Mouse (Mus musculus): ENCODE results near the gene Alcam. TPM values are rescaled to one million over a fixed set of nuclear protein-coding genes. Genes with fewer than 3 reads are reported as not detected.

Gene Alcam
- polyA plus RNA-seq, 1 experiment from 2014 or later: 15.2 TPM

GRCm38 (mm10) chr16:52438216-52438904, 15.5 kb downstream of the Alcam start:
- H3K36me3 ChIP-seq (ENCODE audit: poor library complexity, severe bottlenecking): no peaks in the 10 kb centered on the region
- no peaks in the 10 kb centered on the region for H3K4me1 ChIP-seq
- ATAC-seq: no peak
- H3K9me3 ChIP-seq (replicated peaks): no peaks in the 10 kb centered on the region
- H3K4me2 ChIP-seq: no peak overlapping the region
- no peak overlapping the region for H3K9ac ChIP-seq
- no peak overlapping the region for H3K4me3 ChIP-seq
- no peak overlapping the region for H3K27ac ChIP-seq
- WGBS: 86% methylated on average over 6 of the region's 6 CpGs
- H3K27me3 ChIP-seq: no peaks in the 10 kb centered on the region

DNA sequence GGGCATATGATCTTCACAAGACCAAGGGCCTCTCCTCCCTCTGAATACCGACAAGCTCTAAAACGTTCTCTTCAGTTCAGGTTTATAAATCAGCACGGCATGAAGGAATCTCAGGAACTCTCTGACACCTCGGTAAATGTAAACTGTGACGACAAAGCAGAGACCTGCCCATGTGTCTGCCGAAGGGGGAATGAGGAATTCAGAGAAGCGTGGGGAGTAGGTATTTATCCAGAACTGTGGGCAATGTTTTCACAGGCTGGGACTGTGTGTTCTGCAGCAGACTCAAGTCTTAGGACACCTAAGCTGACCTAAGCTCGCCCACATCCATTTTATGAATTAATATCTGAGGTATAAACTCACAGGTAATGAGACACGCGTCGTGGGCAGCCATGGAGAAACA, 20.7 kb downstream of the Alcam start:
- no peak overlapping the region for H3K27ac ChIP-seq
- no peak for ATAC-seq
- WGBS: 85% methylated on average over 11 of the region's 11 CpGs
- H3K9me3 ChIP-seq (replicated peaks): no peaks in the 10 kb centered on the region
- H3K27me3 ChIP-seq: no peaks in the 10 kb centered on the region
- no peak overlapping the region for H3K4me2 ChIP-seq
- no peaks in the 10 kb centered on the region for H3K36me3 ChIP-seq (ENCODE audit: poor library complexity, severe bottlenecking)
- H3K4me1 ChIP-seq: no peaks in the 10 kb centered on the region; the same call in 1 of the 2 replicates
- no peak overlapping the region for H3K4me3 ChIP-seq
- no peak overlapping the region for H3K9ac ChIP-seq

DNA sequence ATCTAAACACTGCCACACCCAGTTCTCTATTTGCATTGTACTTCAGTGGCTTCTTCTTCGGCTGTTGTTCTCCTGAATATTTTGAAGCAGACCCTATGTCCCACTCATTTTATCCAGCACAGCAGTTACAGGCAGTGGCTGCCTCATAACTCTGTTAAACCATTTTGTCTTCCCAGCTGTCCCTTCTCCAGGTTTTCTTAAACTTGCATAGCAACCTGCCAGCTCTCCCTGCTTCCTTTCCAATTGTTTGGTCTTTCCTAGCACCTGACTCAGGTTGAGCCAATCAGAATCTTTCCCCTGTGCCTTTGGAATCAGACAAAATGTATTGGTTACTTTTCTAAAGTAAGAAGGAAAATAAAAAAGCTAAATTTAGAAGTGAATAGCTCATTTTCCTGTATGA, 21.8 kb downstream of the Alcam start:
- Histone ChIP-seq H3K36me3 (ENCODE audit: poor library complexity, severe bottlenecking) (no peaks in the 10 kb centered on the region), H3K4me2 (no peak overlapping the region), H3K9ac (no peak overlapping the region), H3K4me3 (no peak overlapping the region), H3K4me1 (no peaks in the 10 kb centered on the region; the same call in 1 of the 2 replicates), H3K27ac (no peak overlapping the region), H3K27me3 (no peaks in the 10 kb centered on the region), H3K9me3 (replicated peaks) (no peaks in the 10 kb centered on the region)
- no peak for ATAC-seq
- WGBS: 92% methylated on average over 1 of the region's 1 CpGs

DNA sequence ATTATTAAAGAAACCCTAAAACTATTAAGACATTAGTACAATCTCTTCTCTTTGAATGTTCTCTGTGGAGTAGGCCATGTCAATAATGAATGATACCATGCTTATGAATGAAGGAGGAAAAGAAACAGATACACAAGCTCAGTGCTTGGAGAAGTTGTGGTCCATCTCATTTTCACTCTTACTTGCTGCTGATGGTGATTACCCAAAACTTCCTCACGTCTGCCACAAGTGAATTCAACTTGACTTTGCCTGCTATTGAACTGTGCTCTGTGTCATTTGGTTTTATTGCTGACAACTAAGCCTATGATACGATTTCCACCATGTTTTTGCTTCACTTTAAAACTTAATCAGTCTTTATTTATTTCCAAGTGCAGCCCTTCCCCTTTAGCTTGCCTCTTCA, 22.3 kb downstream of the Alcam start:
- no peak overlapping the region for H3K27ac ChIP-seq
- 80% methylated on average over 2 of the region's 2 CpGs for WGBS
- no peak overlapping the region for H3K9ac ChIP-seq
- no peaks in the 10 kb centered on the region for H3K36me3 ChIP-seq (ENCODE audit: poor library complexity, severe bottlenecking)
- no peaks in the 10 kb centered on the region for H3K27me3 ChIP-seq
- no peak overlapping the region for H3K4me3 ChIP-seq
- H3K9me3 ChIP-seq (replicated peaks): no peaks in the 10 kb centered on the region
- ATAC-seq: no peak
- H3K4me2 ChIP-seq: no peak overlapping the region
- no peaks in the 10 kb centered on the region; the same call in 1 of the 2 replicates for H3K4me1 ChIP-seq

GRCm38 (mm10) chr16:52430073-52430472, 23.8 kb downstream of the Alcam start:
- WGBS: 67% methylated on average over 3 of the region's 3 CpGs
- ATAC-seq: peak; percentile 50; the same call in 1 of the 2 replicates

DNA sequence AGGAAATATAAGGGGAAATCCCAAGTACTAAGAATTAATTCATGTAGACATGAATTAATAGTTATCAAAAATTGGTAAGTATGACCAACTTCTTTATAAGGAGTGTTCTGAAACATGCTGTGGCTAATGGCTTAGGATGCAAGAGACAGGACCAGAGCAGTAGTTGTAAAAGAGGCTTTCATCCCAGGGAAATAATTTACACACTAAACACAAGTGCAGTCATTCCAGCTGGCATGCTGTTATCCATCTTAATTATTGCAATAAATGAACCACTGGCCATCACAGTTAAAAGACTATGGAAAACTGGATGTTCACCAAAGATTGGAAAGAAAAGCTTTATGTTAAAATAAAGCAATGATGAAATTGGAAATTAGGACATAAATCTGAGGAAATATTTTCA, 24.2 kb downstream of the Alcam start:
- H3K27me3 ChIP-seq: no peaks in the 10 kb centered on the region
- no peaks in the 10 kb centered on the region for H3K9me3 ChIP-seq (replicated peaks)
- no peak for ATAC-seq
- H3K4me3 ChIP-seq: no peak overlapping the region
- H3K27ac ChIP-seq: no peak overlapping the region
- H3K4me2 ChIP-seq: no peak overlapping the region
- H3K36me3 ChIP-seq (ENCODE audit: poor library complexity, severe bottlenecking): no peaks in the 10 kb centered on the region
- no peak overlapping the region for H3K9ac ChIP-seq
- H3K4me1 ChIP-seq: no peaks in the 10 kb centered on the region; the same call in 1 of the 2 replicates

More at GRCm38 (mm10) chr16:52430073-52430472, 23.8 kb downstream of the Alcam start:
- no peak overlapping the region for H3K4me2 ChIP-seq
- no peaks in the 10 kb centered on the region for H3K9me3 ChIP-seq (replicated peaks)
- H3K36me3 ChIP-seq (ENCODE audit: poor library complexity, severe bottlenecking): no peaks in the 10 kb centered on the region
- no peak overlapping the region for H3K27ac ChIP-seq
- no peaks in the 10 kb centered on the region for H3K27me3 ChIP-seq
- no peak overlapping the region for H3K9ac ChIP-seq
- H3K4me3 ChIP-seq: no peak overlapping the region
- H3K4me1 ChIP-seq: no peaks in the 10 kb centered on the region; the same call in 1 of the 2 replicates

GRCm38 (mm10) chr16:52428505-52428904, 25.4 kb downstream of the Alcam start:
- no peaks in the 10 kb centered on the region for H3K36me3 ChIP-seq (ENCODE audit: poor library complexity, severe bottlenecking)
- whole genome bisulfite sequencing: 71% methylated on average over 4 of the region's 4 CpGs
- ATAC-seq: no peak

DNA sequence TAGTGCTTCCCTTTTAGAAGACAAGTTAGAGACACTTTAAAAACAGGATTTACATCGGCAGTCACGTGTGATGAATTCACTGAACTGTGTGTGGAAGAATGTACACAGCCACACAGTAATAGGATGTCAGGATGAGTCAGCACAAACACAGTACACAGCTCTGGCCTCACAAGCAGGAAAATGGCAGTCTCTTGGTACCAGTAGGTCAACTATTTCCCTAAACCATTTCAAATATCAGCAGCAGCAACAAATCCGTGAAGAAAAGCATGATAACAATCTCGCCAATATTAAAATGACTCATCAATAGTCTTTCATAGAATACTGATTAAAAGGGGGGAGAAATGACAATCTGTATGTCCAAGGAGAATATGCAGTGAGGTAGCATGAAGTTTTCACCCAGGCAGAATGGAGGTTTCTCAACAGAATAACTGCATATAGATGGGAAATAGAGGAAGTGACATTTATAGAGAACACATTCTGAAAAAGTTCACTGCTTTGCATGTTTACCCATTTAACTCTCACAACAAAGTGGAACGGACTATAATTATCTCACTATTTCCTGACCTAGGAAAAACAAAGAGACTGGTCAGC, 35.2 kb downstream of the Alcam start:
- 76% methylated on average over 5 of the region's 5 CpGs for WGBS
- Histone ChIP-seq H3K4me3 (no peak overlapping the region), H3K4me1 (no peaks in the 10 kb centered on the region), H3K9ac (no peak overlapping the region), H3K9me3 (replicated peaks) (no peaks in the 10 kb centered on the region), H3K27me3 (no peaks in the 10 kb centered on the region), H3K36me3 (ENCODE audit: poor library complexity, severe bottlenecking) (no peaks in the 10 kb centered on the region), H3K4me2 (no peak overlapping the region), H3K27ac (no peak overlapping the region)
- ATAC-seq: no peak

More at GRCm38 (mm10) chr16:52428505-52428904, 25.4 kb downstream of the Alcam start:
- Histone ChIP-seq H3K4me2 (no peak overlapping the region), H3K9me3 (replicated peaks) (no peaks in the 10 kb centered on the region), H3K4me3 (no peak overlapping the region), H3K27ac (no peak overlapping the region), H3K4me1 (no peaks in the 10 kb centered on the region; the same call in 1 of the 2 replicates), H3K27me3 (no peaks in the 10 kb centered on the region), H3K9ac (no peak overlapping the region)

DNA sequence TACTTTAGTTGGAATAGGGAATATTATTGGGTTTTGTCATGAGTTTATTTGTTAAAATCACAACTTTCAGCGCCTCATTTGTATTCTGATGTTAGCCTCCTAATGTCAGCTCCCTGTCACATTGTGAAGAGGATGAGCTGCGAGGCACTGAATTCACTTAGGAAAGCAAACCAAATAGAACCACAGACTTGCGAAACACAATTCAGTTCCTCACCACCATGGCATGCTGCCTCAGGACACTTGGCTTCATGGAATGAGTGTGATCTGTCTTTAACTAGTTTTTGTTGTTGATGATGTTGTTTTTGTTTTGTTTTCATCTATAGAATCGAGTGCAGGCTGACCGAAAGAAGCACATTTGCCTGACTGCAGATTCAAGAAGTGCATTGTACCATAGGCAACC, 35.9 kb downstream of the Alcam start:
- no peak for ATAC-seq
- Histone ChIP-seq H3K27ac (no peak overlapping the region), H3K36me3 (ENCODE audit: poor library complexity, severe bottlenecking) (no peaks in the 10 kb centered on the region), H3K9ac (no peak overlapping the region), H3K4me2 (no peak overlapping the region), H3K9me3 (replicated peaks) (no peaks in the 10 kb centered on the region), H3K4me3 (no peak overlapping the region), H3K27me3 (no peaks in the 10 kb centered on the region), H3K4me1 (no peaks in the 10 kb centered on the region)
- WGBS: 70% methylated on average over 5 of the region's 5 CpGs

DNA sequence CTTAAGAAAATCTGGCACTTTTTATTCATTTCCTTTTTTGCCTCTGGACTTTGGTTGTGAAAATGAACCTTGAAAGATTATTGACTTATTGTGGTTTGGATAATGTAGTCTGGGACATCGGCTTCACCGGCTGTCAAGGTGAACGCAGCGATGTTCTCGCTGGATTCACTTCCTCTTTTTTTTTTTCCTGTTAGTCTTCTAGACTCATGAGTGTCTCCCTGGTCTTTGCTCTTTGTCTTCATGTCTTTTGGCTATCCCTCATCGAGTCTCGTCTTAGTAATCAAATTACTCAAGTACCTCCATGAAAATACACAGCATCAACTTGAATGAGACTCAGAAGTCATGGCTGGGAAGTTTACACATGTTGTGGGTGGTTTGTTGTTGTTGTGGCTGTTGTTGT, 36.7 kb downstream of the Alcam start:
- Histone ChIP-seq H3K4me2 (no peak overlapping the region), H3K36me3 (ENCODE audit: poor library complexity, severe bottlenecking) (no peaks in the 10 kb centered on the region), H3K9ac (no peak overlapping the region), H3K27ac (no peak overlapping the region), H3K4me3 (no peak overlapping the region), H3K27me3 (no peaks in the 10 kb centered on the region), H3K4me1 (no peaks in the 10 kb centered on the region), H3K9me3 (replicated peaks) (no peaks in the 10 kb centered on the region)
- ATAC-seq: no peak
- 92% methylated on average over 7 of the region's 7 CpGs for WGBS

- Histone ChIP-seq H3K27ac (no peak overlapping the region), H3K36me3 (ENCODE audit: poor library complexity, severe bottlenecking) (no peaks in the 10 kb centered on the region), H3K4me3 (no peak overlapping the region), H3K4me2 (no peak overlapping the region), H3K27me3 (no peaks in the 10 kb centered on the region), H3K4me1 (no peaks in the 10 kb centered on the region), H3K9ac (no peak overlapping the region), H3K9me3 (replicated peaks) (no peaks in the 10 kb centered on the region)
- 90% methylated on average over 3 of the region's 3 CpGs for WGBS
- no peak for ATAC-seq
Measured at GRCm38 (mm10) chr16:52413714-52414113, 40.2 kb downstream of the Alcam start.

- H3K27me3 ChIP-seq: no peaks in the 10 kb centered on the region
- H3K4me2 ChIP-seq: no peak overlapping the region
- H3K9me3 ChIP-seq (replicated peaks): no peaks in the 10 kb centered on the region
- H3K27ac ChIP-seq: no peak overlapping the region
- 95% methylated on average over 3 of the region's 3 CpGs for WGBS
- no peak overlapping the region for H3K9ac ChIP-seq
- ATAC-seq: no peak
- H3K36me3 ChIP-seq (ENCODE audit: poor library complexity, severe bottlenecking): no peaks in the 10 kb centered on the region
- no peak overlapping the region for H3K4me3 ChIP-seq
- no peaks in the 10 kb centered on the region for H3K4me1 ChIP-seq
Measured at GRCm38 (mm10) chr16:52406072-52406471, 47.8 kb downstream of the Alcam start.

DNA sequence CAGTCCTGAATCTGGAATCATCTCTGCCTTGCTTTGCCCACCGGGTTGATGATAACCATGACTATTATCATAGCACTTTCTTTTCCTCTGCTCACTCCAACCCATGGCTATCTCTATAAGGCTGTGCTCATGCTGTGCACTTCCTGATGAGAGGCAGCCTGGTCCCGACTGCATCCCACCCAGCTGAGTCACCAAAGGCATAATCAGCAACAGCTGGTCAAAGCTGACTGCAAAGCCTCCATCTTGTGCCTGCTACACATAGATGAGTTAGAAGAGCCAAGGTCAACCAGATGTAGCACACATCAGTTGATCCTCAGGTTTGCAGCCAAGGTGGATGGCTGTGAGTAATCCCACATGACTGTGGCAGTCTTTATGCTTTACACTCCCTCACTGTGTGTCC, 48.6 kb downstream of the Alcam start:
- ATAC-seq: no peak
- no peaks in the 10 kb centered on the region for H3K4me1 ChIP-seq
- H3K9me3 ChIP-seq (replicated peaks): no peaks in the 10 kb centered on the region
- H3K9ac ChIP-seq: no peak overlapping the region
- H3K27ac ChIP-seq: no peak overlapping the region
- no peak overlapping the region for H3K4me2 ChIP-seq
- no peaks in the 10 kb centered on the region for H3K27me3 ChIP-seq
- WGBS: 86% methylated on average over 2 of the region's 2 CpGs
- H3K36me3 ChIP-seq (ENCODE audit: poor library complexity, severe bottlenecking): no peaks in the 10 kb centered on the region
- H3K4me3 ChIP-seq: no peak overlapping the region
